Mouse (Mus musculus) heart, postnatal 0 days (tissue): ENCODE measurements at regions not wholly inside any gene's neighbourhood (a gene's known extent, or its start where the extent isn't known, plus 50 kb on each side); places are given as distances from the start of the nearest gene placed in this dataset.
A peak's percentile ranks its signal among the peaks of the same experiment; 100 is the strongest.

Experiments used
- ATAC-seq: fragments of 200-750 bp; cut with Nextera tagmentation; 2 replicates; pipeline ENCODE4 v1.8.0; 2017; ENCODE audit warnings: low read depth, moderate number of reproducible peaks, moderate library complexity; ENCODE audit not compliant: insufficient read depth
- DNase-seq: peaks from one replicate; pipeline ENCODE4 v3.0.0-alpha.2; 2016; ENCODE audit warnings: low spot score
- H3K27ac ChIP-seq: fragments of 300-500 bp; sonication (generic); 2 replicates; pipeline ENCODE4 v1.5.1; 2014; ENCODE audit warnings: low read depth, mild to moderate bottlenecking
- H3K27me3 ChIP-seq: fragments of 300-500 bp; sonication (generic); 2 replicates; pipeline ENCODE4 v1.6.1; 2014; ENCODE audit warnings: low read length, mixed read lengths; ENCODE audit not compliant: control insufficient read depth, insufficient read depth
- H3K36me3 ChIP-seq: fragments of 300-500 bp; sonication (generic); replicated peaks from 2 replicates; pipeline ENCODE4 v1.6.1; 2014; ENCODE audit warnings: low read length, mixed read lengths; ENCODE audit not compliant: control insufficient read depth, insufficient read depth
- H3K4me1 ChIP-seq: fragments of 300-500 bp; sonication (generic); 2 replicates; pipeline ENCODE4 v1.6.1; 2014; ENCODE audit warnings: antibody characterized with exemption; ENCODE audit not compliant: control insufficient read depth, insufficient read depth
- H3K4me2 ChIP-seq: fragments of 300-500 bp; sonication (generic); 2 replicates; pipeline ENCODE4 v1.6.1; 2014; ENCODE audit warnings: low read depth, mild to moderate bottlenecking, low read length, moderate library complexity
- H3K4me3 ChIP-seq: fragments of 300-500 bp; sonication (generic); 2 replicates; pipeline ENCODE4 v1.5.1; 2014; ENCODE audit warnings: low read depth, low read length
- H3K9ac ChIP-seq: fragments of 300-500 bp; sonication (generic); replicated peaks from 2 replicates; pipeline ENCODE4 v1.6.1; 2014; ENCODE audit warnings: low read depth, low read length, mixed read lengths
- H3K9me3 ChIP-seq: fragments of 300-500 bp; sonication (generic); replicated peaks from 2 replicates; pipeline ENCODE4 v1.6.1; 2016; ENCODE audit warnings: low read length; ENCODE audit not compliant: control insufficient read depth
- CTCF ChIP-seq: IDR thresholded peaks from 2 replicates; pipeline ENCODE4 v1.5.1; 2016; ENCODE audit warnings: antibody characterized with exemption, control low read depth, low read depth
- EP300 ChIP-seq: IDR thresholded peaks from 2 replicates; pipeline ENCODE4 v1.6.1; 2016; ENCODE audit warnings: antibody characterized with exemption, low read depth
- WGBS: fragments of 180-500 bp; shearing (Covaris S2); extraction: QIAGEN DNeasy Blood & Tissue Kit; methylation state at CpG from one replicate; pipeline ENCODE4 v1.1.7; 2014; 5-methylcytosine and 5-hydroxymethylcytosine counted together

DNA sequence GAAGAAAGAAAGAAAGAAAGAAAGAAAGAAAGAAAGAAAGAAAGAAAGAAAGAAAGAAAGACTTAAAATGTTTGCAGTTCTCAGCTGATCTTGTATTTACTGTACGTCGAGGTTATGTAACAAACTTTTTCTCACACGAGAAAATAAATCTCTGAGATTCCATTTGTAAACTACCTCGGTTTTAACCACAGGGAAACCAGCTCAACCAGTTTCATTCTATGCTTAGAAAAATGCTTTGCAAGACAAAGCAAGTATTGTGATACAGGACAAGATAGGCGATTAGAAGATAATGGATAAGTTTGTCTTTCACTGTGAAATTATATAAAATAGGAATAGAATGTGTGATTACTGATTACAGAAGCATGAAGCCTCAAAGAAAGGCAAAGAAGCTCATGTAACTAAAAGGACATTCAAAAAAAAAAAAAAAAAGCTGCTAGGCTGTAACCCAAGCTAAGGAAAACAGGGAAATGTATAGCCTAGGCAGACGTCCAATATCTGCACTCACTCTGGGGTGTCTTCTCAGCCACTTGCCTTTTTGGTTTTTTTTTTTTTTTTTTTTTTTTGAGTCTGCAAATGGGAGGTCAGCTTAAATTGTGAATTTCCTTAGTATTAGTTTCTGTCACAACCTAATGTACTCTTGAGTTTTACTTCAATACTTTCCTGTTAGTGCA, 368.3 kb downstream of the Efnb2 start:
- no peak overlapping the region for H3K4me2 ChIP-seq
- H3K27me3 ChIP-seq: no peaks in the 10 kb centered on the region
- DNase-seq: no peak
- no peak overlapping the region for H3K9ac ChIP-seq
- no peaks in the 10 kb centered on the region for H3K4me1 ChIP-seq
- no peaks in the 10 kb centered on the region for H3K36me3 ChIP-seq
- H3K9me3 ChIP-seq: no peaks in the 10 kb centered on the region
- no peak overlapping the region for H3K4me3 ChIP-seq
- H3K27ac ChIP-seq: no peak overlapping the region
- no peak for TF ChIP-seq EP300
- TF ChIP-seq CTCF: no peak
- ATAC-seq: no peak
- WGBS: 71% methylated on average over 6 of the region's 6 CpGs

DNA sequence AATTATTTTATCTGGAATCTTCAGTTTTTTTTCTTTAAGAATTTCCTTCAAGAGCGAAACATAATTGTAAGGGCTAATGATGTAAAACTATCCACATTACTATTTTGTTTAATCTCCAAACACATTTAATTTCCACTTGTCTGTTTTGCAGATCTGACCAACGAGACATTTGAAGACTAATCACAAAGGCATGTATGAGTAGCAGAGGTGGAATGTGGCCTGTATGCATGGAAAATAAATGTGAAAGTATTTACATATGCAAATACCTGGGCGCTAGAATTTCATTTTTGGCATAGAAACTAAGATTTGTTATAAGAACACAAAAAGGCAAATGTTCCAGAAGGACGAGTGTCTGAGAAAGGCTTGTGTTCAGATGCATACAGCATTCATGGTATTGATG, 375.2 kb downstream of the Efnb2 start:
- WGBS: 68% methylated on average over 4 of the region's 4 CpGs
- Histone ChIP-seq H3K9ac (no peak overlapping the region), H3K4me3 (no peak overlapping the region), H3K4me2 (no peak overlapping the region), H3K27ac (no peak overlapping the region), H3K9me3 (no peaks in the 10 kb centered on the region), H3K4me1 (peaks cover 4% of the 10 kb centered on the region; the same call in 1 of the 2 replicates), H3K27me3 (no peaks in the 10 kb centered on the region), H3K36me3 (no peaks in the 10 kb centered on the region)
- DNase-seq: no peak
- no peak for ATAC-seq
- TF ChIP-seq EP300 (no peak), CTCF (no peak)

DNA sequence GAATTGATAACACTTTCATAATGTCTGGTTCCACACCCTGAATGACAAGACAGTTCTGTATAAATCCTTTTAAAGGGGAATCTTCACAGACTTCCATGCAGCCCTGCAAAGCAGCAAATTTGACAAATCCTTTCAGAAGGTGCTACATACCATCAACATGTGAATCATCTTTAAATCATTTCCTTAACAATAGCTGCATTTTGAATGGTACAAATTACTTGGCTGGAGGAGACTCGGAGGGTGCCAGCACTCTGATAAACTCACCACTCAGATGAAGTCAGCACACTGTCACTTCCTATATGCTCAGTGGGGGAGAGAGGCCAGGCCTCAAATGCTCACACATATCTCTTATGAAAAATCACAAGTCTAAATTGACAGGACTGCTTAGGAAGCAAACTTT, 386.1 kb downstream of the Efnb2 start:
- H3K36me3 ChIP-seq: no peaks in the 10 kb centered on the region
- no peaks in the 10 kb centered on the region for H3K9me3 ChIP-seq
- TF ChIP-seq CTCF (no peak), EP300 (no peak)
- no peak overlapping the region for H3K9ac ChIP-seq
- no peaks in the 10 kb centered on the region for H3K4me1 ChIP-seq
- no peak overlapping the region for H3K27ac ChIP-seq
- no peak overlapping the region for H3K4me2 ChIP-seq
- no peaks in the 10 kb centered on the region for H3K27me3 ChIP-seq
- 20% methylated on average over 1 of the region's 1 CpGs for WGBS
- no peak overlapping the region for H3K4me3 ChIP-seq
- DNase-seq: peak; percentile 18
- peak; percentile 41; the same call in 1 of the 2 replicates for ATAC-seq

DNA sequence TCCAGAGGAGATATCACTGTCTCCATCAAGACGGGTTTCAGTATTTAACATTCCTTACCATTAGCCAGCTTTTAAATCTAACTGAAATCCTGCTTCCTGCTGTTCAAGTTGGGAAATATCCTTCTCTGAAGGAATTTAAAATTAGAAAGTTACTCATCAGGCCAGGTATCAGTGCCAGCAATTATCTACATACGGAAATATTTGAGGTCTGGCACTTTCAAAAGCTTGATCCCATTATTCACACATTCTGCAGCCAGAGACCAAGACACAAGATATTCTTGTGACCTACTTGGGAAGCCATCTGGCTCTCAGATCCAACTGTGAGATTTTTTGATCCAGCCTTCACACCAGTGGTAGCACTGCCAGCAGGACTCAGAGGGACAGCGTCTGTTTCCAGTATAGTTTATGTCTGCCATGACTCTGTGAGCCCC, 386.8 kb downstream of the Efnb2 start:
- Histone ChIP-seq H3K4me2 (no peak overlapping the region), H3K9me3 (no peaks in the 10 kb centered on the region), H3K27ac (no peak overlapping the region), H3K27me3 (no peaks in the 10 kb centered on the region), H3K36me3 (no peaks in the 10 kb centered on the region), H3K9ac (no peak overlapping the region), H3K4me3 (no peak overlapping the region), H3K4me1 (no peaks in the 10 kb centered on the region)
- ATAC-seq (no peak), DNase-seq (no peak)
- WGBS: 34% methylated on average over 3 of the region's 3 CpGs
- TF ChIP-seq CTCF (no peak), EP300 (no peak)

DNA sequence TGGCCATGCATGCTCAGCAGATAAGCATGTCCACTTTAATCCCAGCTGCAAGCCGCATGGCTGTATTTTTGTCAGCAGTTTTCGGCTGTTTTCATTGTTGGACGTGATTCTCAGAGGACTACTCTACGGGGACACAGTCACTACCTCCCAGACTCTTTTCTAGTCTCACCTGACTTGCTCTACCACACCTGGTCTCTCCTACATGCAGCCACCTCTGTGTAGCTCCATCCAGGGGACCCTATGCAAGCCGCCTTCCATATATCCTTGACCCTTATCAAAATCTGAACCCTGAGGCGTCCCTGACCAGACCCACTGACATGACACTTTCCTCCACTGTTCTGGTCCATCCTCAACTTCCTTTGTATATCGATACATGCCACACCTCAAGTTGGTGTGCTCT, 402.2 kb downstream of the Efnb2 start:
- TF ChIP-seq EP300: no peak
- TF ChIP-seq CTCF: no peak
- H3K4me3 ChIP-seq: no peak overlapping the region
- H3K9ac ChIP-seq: no peak overlapping the region
- H3K27ac ChIP-seq: no peak overlapping the region
- H3K36me3 ChIP-seq: no peaks in the 10 kb centered on the region
- ATAC-seq (no peak), DNase-seq (no peak)
- no peaks in the 10 kb centered on the region for H3K9me3 ChIP-seq
- no peaks in the 10 kb centered on the region for H3K27me3 ChIP-seq
- H3K4me1 ChIP-seq: no peaks in the 10 kb centered on the region
- no peak overlapping the region for H3K4me2 ChIP-seq
- 81% methylated on average over 7 of the region's 7 CpGs for WGBS

DNA sequence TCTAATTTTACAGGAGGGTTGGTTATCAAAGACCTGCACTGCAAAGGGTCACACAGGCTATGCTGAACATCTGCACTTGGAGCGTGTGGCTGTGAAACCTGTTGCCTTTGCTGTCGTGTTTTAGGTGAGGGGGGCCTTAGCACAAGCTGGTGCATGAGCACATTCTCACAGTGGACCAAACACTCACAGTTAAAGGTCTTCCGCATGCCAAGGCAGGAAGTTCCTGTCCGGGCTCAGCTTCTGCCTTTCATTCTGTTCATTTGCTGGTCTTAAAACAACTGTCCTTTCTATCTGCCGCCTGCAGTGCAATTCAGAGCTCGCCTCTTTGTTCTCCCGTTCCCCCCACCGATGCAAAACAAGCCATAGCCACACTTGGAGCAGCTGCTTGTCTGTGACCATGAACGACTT, 402.8 kb downstream of the Efnb2 start:
- H3K4me2 ChIP-seq: peak overlapping the region; percentile 28
- no peak for DNase-seq
- no peak for TF ChIP-seq EP300
- TF ChIP-seq CTCF: no peak

More for the DNA sequence above, 402.8 kb downstream of the Efnb2 start:
- Histone ChIP-seq H3K27me3 (no peaks in the 10 kb centered on the region), H3K36me3 (no peaks in the 10 kb centered on the region), H3K9ac (no peak overlapping the region), H3K9me3 (no peaks in the 10 kb centered on the region), H3K4me3 (no peak overlapping the region), H3K4me1 (no peaks in the 10 kb centered on the region), H3K27ac (peak overlapping the region; percentile 15; the same call in 1 of the 2 replicates)
- WGBS: 17% methylated on average over 9 of the region's 9 CpGs
- no peak for ATAC-seq
